Mouse (Mus musculus) brain, embryonic 14.5 days (tissue): Measurements from ENCODE around the gene Rrp1b.

Source experiments
- CTCF ChIP-seq: fragments of 200-500 bp; IDR thresholded peaks from 2 replicates; pipeline ENCODE4 v1.5.1; 2012; ENCODE audit warnings: inconsistent platforms, mild to moderate bottlenecking, moderate library complexity, borderline replicate concordance; ENCODE audit not compliant: insufficient read depth, insufficient read length; ENCODE audit errors: extremely low read depth
- POLR2A ChIP-seq: fragments of 200-500 bp; IDR thresholded peaks from 2 replicates; pipeline ENCODE4 v1.6.1; 2012; ENCODE audit warnings: mild to moderate bottlenecking, inconsistent platforms, borderline replicate concordance; ENCODE audit not compliant: poor library complexity, insufficient read depth, insufficient read length, severe bottlenecking; ENCODE audit errors: extremely low read depth

DNA sequence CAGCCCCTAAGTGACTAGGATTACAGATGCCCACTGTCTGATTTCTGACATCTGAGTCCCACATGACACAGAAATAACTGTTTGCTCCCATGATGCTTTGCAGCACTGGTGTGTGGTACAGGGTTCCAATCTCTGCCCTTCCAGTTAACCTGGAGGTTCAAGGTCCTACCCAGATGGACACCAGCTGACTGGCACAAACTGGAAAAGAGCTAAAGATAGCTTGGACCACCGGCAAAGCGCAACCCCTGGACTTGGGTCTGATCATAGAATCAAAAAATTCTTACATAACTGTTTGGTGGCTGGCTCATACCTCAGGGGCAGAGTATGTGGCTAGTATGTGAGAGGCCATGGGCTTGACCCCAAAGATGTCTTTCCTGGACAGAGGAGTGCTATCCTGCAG lies 47.5 kb downstream of the Rrp1b start:
- TF ChIP-seq POLR2A (no peak), CTCF (no peak)
